Mouse (Mus musculus): ENCODE measurements around the gene Ube2f. TPM values are rescaled to one million over a fixed set of nuclear protein-coding genes. Genes with fewer than 3 reads are reported as not detected.

The Ube2f gene
- polyA plus RNA-seq (2017; shearing (Covaris generic)), result 10 to 100 TPM; 71.2 to 82.1 TPM

DNA sequence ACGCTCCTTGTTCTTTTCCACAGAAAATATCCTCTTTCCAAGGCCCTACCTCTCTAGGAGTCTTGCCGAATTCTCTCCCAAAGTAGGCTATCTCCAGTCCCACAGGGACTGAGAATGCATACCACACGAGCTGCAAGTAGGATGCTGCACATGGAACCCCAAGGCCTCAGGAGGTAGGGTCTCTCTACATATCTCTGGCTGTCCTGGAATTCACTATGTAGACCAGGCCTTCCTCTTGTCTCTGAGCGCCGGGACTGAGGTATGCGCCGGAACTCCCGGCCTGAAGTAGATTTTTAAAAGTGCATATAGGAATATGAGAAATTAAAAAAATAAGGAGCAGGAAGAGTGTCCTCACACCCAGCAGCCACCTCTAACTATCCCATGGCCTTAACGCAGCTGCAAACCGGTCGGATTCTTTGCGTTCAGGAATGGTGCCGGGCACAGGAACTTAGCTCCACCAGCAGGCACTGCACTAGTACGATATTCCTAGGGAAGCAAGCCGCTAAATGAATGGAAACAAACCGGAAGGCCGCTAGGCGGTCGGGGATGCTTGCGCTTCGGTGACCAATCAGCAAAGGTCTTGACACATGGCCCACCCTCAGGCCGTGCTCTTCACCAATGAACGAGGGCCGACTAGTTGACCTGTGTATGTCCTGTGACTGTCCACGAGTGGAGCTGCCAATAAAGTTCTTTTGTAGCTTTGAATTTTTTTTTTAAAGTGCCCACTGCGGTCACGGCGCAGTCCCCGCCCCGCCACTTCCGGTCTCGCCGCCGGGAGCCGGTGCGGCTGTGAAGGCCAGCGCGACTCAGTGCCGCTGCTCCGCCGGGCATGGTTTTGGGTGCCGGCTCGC, at the start of gene Ube2f:
TSS of gene Ube2f (plus strand) at position 741 of the 851 bp plus-strand sequence.

DNA sequence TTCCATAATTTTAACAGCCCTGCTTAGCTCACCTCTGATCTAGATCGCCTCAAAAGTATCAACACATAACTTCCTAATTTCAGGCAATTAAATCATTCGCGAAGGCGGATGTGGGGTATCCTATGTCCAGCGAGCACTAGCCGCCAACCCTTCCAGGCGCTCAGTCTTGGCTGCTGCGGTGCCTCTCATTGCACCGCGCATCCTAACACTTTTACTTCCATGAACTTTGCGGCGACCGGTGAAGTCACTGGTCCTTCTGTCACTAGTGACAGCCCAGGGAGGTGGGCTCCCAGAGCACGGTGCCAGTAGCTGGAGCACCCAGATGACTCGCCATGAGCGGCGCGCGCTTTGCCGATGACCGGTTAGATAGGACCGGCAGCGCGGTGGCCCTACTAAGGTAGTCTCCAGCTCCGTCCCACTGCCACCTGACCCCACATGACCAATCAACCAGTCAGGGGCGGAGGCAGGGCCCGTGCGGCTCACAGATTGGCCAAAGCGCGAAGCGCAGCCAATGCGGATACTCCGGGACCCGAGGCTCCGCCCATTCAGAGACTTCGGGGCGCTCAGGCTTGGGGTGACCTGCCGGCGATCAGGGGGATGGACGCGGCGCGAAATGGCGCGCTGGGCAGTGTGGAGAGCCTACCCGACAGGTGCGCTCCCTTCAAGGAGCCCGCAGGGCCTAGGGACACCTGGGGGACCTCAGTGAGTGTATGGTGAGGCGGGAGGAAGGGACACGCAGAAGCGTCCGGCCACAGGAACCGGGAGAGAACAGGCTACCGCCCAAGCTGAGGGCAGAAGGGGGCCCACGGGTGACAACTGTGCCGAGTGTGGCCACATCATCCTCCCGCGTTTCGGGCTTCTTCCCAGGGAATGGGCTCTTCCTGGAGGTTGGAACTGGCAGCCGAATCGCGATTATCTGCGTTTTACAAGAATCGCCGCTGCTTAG, 48.0 kb downstream of the Ube2f start, which contains the start of gene Scly:
TSS of gene Scly (plus strand) at position 540 of the 946 bp plus-strand sequence.

DNA sequence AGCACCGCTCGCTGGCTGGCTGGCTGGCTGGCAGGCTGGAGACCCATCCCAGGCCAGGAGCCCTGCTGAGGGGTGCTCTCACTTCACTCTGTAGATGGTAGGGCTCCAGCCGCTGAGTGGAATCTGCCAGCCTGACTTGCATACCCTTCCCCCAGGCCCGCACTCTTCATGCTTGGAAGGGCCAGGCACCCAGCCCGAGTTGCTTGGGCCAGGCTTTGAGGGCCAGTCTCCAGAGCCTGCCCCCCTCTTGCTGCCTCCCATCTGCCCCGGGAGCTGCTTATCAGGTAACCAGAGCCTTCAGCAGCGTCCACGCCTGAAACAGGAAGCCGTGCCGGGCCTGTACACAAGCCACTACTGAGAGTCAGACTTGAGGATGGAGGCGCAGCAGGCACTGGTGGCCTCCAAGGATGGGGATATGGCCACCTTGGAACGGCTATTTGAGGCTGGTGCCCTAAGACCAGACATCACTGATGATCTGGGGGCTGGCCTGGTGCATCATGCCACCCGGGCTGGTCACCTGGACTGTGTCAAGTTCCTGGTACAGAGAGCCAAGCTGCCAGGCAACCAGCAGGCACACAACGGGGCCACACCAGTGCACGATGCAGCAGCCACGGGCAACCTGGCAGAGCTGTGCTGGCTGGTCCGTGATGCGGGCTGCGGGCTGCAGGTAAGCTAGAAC, 71.8 kb downstream of the Ube2f start, which contains the start of gene Espnl:
TSS of gene Espnl (plus strand) at position 316 of the 679 bp plus-strand sequence.

Other genes with a start within 250 kb of the Ube2f start
- gene Rbm44, start 105.2 kb upstream of the Ube2f start, polyA plus RNA-seq (2017; shearing (Covaris generic)), result 1 to 10 TPM in 1 of 2 experiments, under 1 TPM in 1; 0.53 to 3.2 TPM
- 10 to 100 TPM; 24.0 to 33.2 TPM for gene Ramp1, start 70.5 kb upstream of the Ube2f start, polyA plus RNA-seq (2017; shearing (Covaris generic))
- 10 to 100 TPM; 25.1 to 60.9 TPM for gene Scly, start 48.0 kb downstream of the Ube2f start, polyA plus RNA-seq (2017; shearing (Covaris generic))
- gene Espnl, start 71.8 kb downstream of the Ube2f start, polyA plus RNA-seq (2017; shearing (Covaris generic)), result under 1 TPM; 0.07 to 0.42 TPM
- gene Klhl30, start 100.7 kb downstream of the Ube2f start, polyA plus RNA-seq (2017; shearing (Covaris generic)), result under 1 TPM; 0.06 to 0.80 TPM
- under 1 TPM in 1 of 2 experiments, not detected in 1; 0.10 TPM for gene Erfe, start 116.1 kb downstream of the Ube2f start, polyA plus RNA-seq (2017; shearing (Covaris generic))
- 100 to 1,000 TPM; 126 to 185 TPM for gene Ilkap, start 148.5 kb downstream of the Ube2f start, polyA plus RNA-seq (2017; shearing (Covaris generic))
- 10 to 100 TPM; 61.2 to 86.5 TPM for gene Hes6, start 163.7 kb downstream of the Ube2f start, polyA plus RNA-seq (2017; shearing (Covaris generic))
- gene Per2, start 209.0 kb downstream of the Ube2f start, polyA plus RNA-seq (2017; shearing (Covaris generic)), result 1 to 10 TPM; 2.4 to 2.8 TPM
- gene Traf3ip1, start 244.3 kb downstream of the Ube2f start, polyA plus RNA-seq (2017; shearing (Covaris generic)), result 1 to 10 TPM; 4.4 to 5.9 TPM